Comparison of ENCODE assay signal across 8 mouse cellular contexts in genomic region chr5:122951913-122952641, GRCm38 (mm10). TPM values are rescaled to one million over a fixed set of nuclear protein-coding genes. Genes with fewer than 3 reads are reported as not detected.
DNase-seq lines count a peak whose midpoint lies in the region; ATAC-seq lines count a peak whose summit lies in the region.

No protein-coding gene starts in this region.

- no peak for DNase-seq in heart, embryonic 10.5 days (ENCODE audit: low spot score)
- no peak for DNase-seq in heart, postnatal 25 days (ENCODE audit: low spot score)
- no peak for DNase-seq in MN1 (ENCODE audit: low spot score)

- H3K9me3 ChIP-seq in heart, embryonic 10.5 days, result no peaks in the 10 kb centered on the region
- no peaks in the 10 kb centered on the region for H3K9me3 ChIP-seq in embryonic facial prominence, embryonic 13.5 days
- H3K9me3 ChIP-seq in hindbrain, embryonic 15.5 days, result no peaks in the 10 kb centered on the region
- no peaks in the 10 kb centered on the region for H3K9me3 ChIP-seq in liver, embryonic 12.5 days (replicated peaks)
- no peaks in the 10 kb centered on the region for H3K9me3 ChIP-seq in neural tube, embryonic 12.5 days

- ATAC-seq in activated CD4-positive, CD25-positive, alpha-beta regulatory T cell, adult 4 months, result peak; percentile 8
- no peak for ATAC-seq in embryonic facial prominence, embryonic 13.5 days (ENCODE audit: insufficient number of reproducible peaks, insufficient read depth, low FRiP score, low TSS enrichment, low read depth)
- 0 out of 2 replicates have a peak, but pooled peaks have one; percentile 4 for ATAC-seq in hindbrain, embryonic 15.5 days (ENCODE audit: low FRiP score, low read depth)
- no peak for ATAC-seq in liver, embryonic 12.5 days
- 0 out of 2 replicates have a peak, but pooled peaks have one; percentile 19 for ATAC-seq in neural tube, embryonic 12.5 days (ENCODE audit: low FRiP score, low read depth)

- intact Hi-C loops in heart, postnatal 25 days (cut with DNase I), result no loop called here

- H3K27ac ChIP-seq in heart, embryonic 10.5 days, result peak overlapping the region; percentile 83
- H3K27ac ChIP-seq in embryonic facial prominence, embryonic 13.5 days, result no peak overlapping the region
- peak overlapping the region; percentile 69 for H3K27ac ChIP-seq in hindbrain, embryonic 15.5 days (replicated peaks)
- no peak overlapping the region for H3K27ac ChIP-seq in liver, embryonic 12.5 days
- H3K27ac ChIP-seq in neural tube, embryonic 12.5 days, result no peak overlapping the region

- H3K27me3 ChIP-seq in heart, embryonic 10.5 days (ENCODE audit: insufficient read depth, poor library complexity, severe bottlenecking), result peaks cover 46% of the 10 kb centered on the region
- peaks cover 44% of the 10 kb centered on the region for H3K27me3 ChIP-seq in embryonic facial prominence, embryonic 13.5 days
- H3K27me3 ChIP-seq in hindbrain, embryonic 15.5 days, result peaks cover 12% of the 10 kb centered on the region
- peaks cover 58% of the 10 kb centered on the region for H3K27me3 ChIP-seq in liver, embryonic 12.5 days (replicated peaks)
- peaks cover 32% of the 10 kb centered on the region for H3K27me3 ChIP-seq in neural tube, embryonic 12.5 days (replicated peaks)

- peak overlapping the region; percentile 66 for H3K9ac ChIP-seq in embryonic facial prominence, embryonic 13.5 days
- H3K9ac ChIP-seq in hindbrain, embryonic 15.5 days, result peak overlapping the region; percentile 49
- H3K9ac ChIP-seq in liver, embryonic 12.5 days, result peak overlapping the region; percentile 39
- peak overlapping the region; percentile 61 for H3K9ac ChIP-seq in neural tube, embryonic 12.5 days

- WGBS in heart, embryonic 10.5 days, result 7% methylated on average over 59 of the region's 59 CpGs
- WGBS in embryonic facial prominence, embryonic 13.5 days, result 4% methylated on average over 58 of the region's 59 CpGs
- 4% methylated on average over 55 of the region's 59 CpGs for WGBS in hindbrain, embryonic 15.5 days
- 9% methylated on average over 59 of the region's 59 CpGs for WGBS in liver, embryonic 12.5 days (ENCODE audit: insufficient replicate concordance)
- 4% methylated on average over 59 of the region's 59 CpGs for WGBS in neural tube, embryonic 12.5 days

- peaks cover 8% of the 10 kb centered on the region for H3K36me3 ChIP-seq in heart, embryonic 10.5 days
- H3K36me3 ChIP-seq in embryonic facial prominence, embryonic 13.5 days, result no peaks in the 10 kb centered on the region
- no peaks in the 10 kb centered on the region for H3K36me3 ChIP-seq in hindbrain, embryonic 15.5 days
- no peaks in the 10 kb centered on the region; the same call in 1 of the 2 replicates for H3K36me3 ChIP-seq in liver, embryonic 12.5 days
- no peaks in the 10 kb centered on the region for H3K36me3 ChIP-seq in neural tube, embryonic 12.5 days

- peak overlapping the region; percentile 63 for H3K4me3 ChIP-seq in heart, embryonic 10.5 days
- peak overlapping the region; percentile 47 for H3K4me3 ChIP-seq in embryonic facial prominence, embryonic 13.5 days
- H3K4me3 ChIP-seq in hindbrain, embryonic 15.5 days, result peak overlapping the region; percentile 42
- H3K4me3 ChIP-seq in liver, embryonic 12.5 days, result peak overlapping the region; percentile 42
- H3K4me3 ChIP-seq in neural tube, embryonic 12.5 days, result peak overlapping the region; percentile 35

- peak overlapping the region; percentile 89 for H3K4me2 ChIP-seq in embryonic facial prominence, embryonic 13.5 days
- peak overlapping the region; percentile 95 for H3K4me2 ChIP-seq in hindbrain, embryonic 15.5 days
- peak overlapping the region; percentile 70 for H3K4me2 ChIP-seq in liver, embryonic 12.5 days
- H3K4me2 ChIP-seq in neural tube, embryonic 12.5 days (replicated peaks), result peak overlapping the region; percentile 69

- peaks cover 27% of the 10 kb centered on the region for H3K4me1 ChIP-seq in heart, embryonic 10.5 days
- H3K4me1 ChIP-seq in embryonic facial prominence, embryonic 13.5 days, result peaks cover 49% of the 10 kb centered on the region
- peaks cover 31% of the 10 kb centered on the region for H3K4me1 ChIP-seq in hindbrain, embryonic 15.5 days (replicated peaks)
- peaks cover 26% of the 10 kb centered on the region for H3K4me1 ChIP-seq in liver, embryonic 12.5 days
- H3K4me1 ChIP-seq in neural tube, embryonic 12.5 days, result peaks cover 24% of the 10 kb centered on the region

RNA-seq across cellular contexts. Expression of gene Kdm2b, which starts 37.5 kb away (rescaled TPM):
- 35.5 and 47.1 TPM in 2 replicates for polyA plus RNA-seq in heart, embryonic 10.5 days (2016; fragmentation: Nextera tagmentation; extraction: Ambion mirVana)
- 10 to 100 TPM; 15.4 to 16.8 TPM for total RNA-seq in heart, postnatal 25 days (2021)
- polyA plus RNA-seq in activated CD4-positive, CD25-positive, alpha-beta regulatory T cell, adult 4 months (2017; shearing (Covaris generic)), result 10 to 100 TPM; 28.2 to 43.2 TPM
- polyA plus RNA-seq in embryonic facial prominence, embryonic 13.5 days (2015; fragmentation: Nextera tagmentation; extraction: Ambion mirVana), result 61.6 and 61.9 TPM in 2 replicates
- polyA plus RNA-seq in hindbrain, embryonic 15.5 days (2015; fragmentation: Nextera tagmentation; extraction: Ambion mirVana), result 95.4 and 99.5 TPM in 2 replicates
- 28.9 and 30.6 TPM in 2 replicates for polyA plus RNA-seq in liver, embryonic 12.5 days (2016; fragmentation: Nextera tagmentation; extraction: Ambion mirVana)
- polyA plus RNA-seq in neural tube, embryonic 12.5 days (2016; fragmentation: Nextera tagmentation; extraction: Ambion mirVana), result 105 and 106 TPM in 2 replicates

Comparison
In these comparisons a context has a peak if more than half of its experiments do, and no peak if none do; other contexts are left out.
1. H3K27ac ChIP-seq: peak in heart, embryonic 10.5 days (single experiment) and hindbrain, embryonic 15.5 days (single experiment); none in embryonic facial prominence, embryonic 13.5 days (single experiment), liver, embryonic 12.5 days (single experiment) and neural tube, embryonic 12.5 days (single experiment).
2. ATAC-seq: peak in activated CD4-positive, CD25-positive, alpha-beta regulatory T cell, adult 4 months (single experiment), hindbrain, embryonic 15.5 days (single experiment) and neural tube, embryonic 12.5 days (single experiment); none in embryonic facial prominence, embryonic 13.5 days (single experiment) and liver, embryonic 12.5 days (single experiment).
3. Peak in every context shown above with its lines, with median percentiles within 50 percentile points of each other: H3K4me3 ChIP-seq, H3K4me2 ChIP-seq and H3K9ac ChIP-seq.